ENCODE assay signal across 26 mouse cellular contexts in the genomic region with DNA sequence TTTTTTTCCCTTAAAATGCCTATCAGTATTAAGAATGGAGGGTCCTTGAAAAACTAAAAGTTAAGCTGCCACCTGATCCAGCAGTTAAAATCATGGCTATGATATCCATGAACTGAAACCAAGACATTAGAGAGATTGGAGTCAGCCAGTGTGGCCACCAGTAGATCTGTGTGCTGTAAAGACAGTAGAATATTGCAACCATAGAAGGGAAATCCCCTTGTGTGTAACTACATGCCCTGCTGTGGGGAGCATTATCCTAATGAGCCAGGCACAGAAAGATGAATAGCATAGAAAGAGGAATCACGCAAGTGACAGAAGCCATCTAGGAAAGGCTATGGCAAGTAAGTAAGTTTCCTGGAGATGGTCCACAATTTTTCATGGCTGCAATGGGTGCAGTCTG. TPM values are rescaled to one million over a fixed set of nuclear protein-coding genes. Genes with fewer than 3 reads are reported as not detected.
DNase-seq lines count a peak whose midpoint lies in the region; ATAC-seq and TF ChIP-seq lines count a peak whose summit lies in the region.
"Had no signal": no experiment of that assay in that cellular context is flagged by ENCODE, and none has a peak within 500 bp of the region (broad histone marks: within the 10 kb centered on the region; RNA-seq: fewer than 3 reads in every experiment).

No protein-coding gene starts in this region.

- H3K9ac ChIP-seq in heart, adult 2 months (ENCODE audit: low read depth, low read length) = no peak overlapping the region
- H3K9ac ChIP-seq: embryonic facial prominence, embryonic 13.5 days; embryonic facial prominence, embryonic 15.5 days; forebrain, embryonic 12.5 days had no signal

- peak; percentile 68 for ATAC-seq in CD4-positive, CD25-positive, alpha-beta regulatory T cell, adult 4 months
- peak; percentile 71 for ATAC-seq in activated CD4-positive, CD25-positive, alpha-beta regulatory T cell, adult 4 months
- peak; percentile 43 for ATAC-seq in inflammation-experienced regulatory T-cells, adult 6 months
- ATAC-seq: forebrain, embryonic 14.5 days; forebrain, embryonic 16.5 days; Patski had no signal

- TF ChIP-seq CTCF in heart, adult 2 months (IDR thresholded peaks at IDR 0.05) = no peak

- TF ChIP-seq POLR2A in heart, adult 2 months (IDR thresholded peaks at IDR 0.05; ENCODE audit: insufficient read depth, low read depth, low read length) = no peak

- intact Hi-C loops in heart, adult 2 months (cut with DNase I) = no loop called here

- H3K36me3 ChIP-seq in heart, adult 2 months (ENCODE audit: control insufficient read depth, insufficient read depth, low read length) = peaks cover 3% of the 10 kb centered on the region; the same call in 1 of the 2 replicates
- H3K36me3 ChIP-seq: embryonic facial prominence, embryonic 13.5 days; embryonic facial prominence, embryonic 15.5 days; forebrain, embryonic 10.5 days; forebrain, embryonic 12.5 days; G1E had no signal

- 93% methylated on average over 1 of the region's 1 CpGs for WGBS in heart, adult 2 months

- H3K27ac ChIP-seq in heart, adult 2 months = no peak overlapping the region
- H3K27ac ChIP-seq: embryonic facial prominence, embryonic 13.5 days; embryonic facial prominence, embryonic 15.5 days; forebrain, embryonic 10.5 days; forebrain, embryonic 12.5 days had no signal

- H3K4me1 ChIP-seq in heart, adult 2 months (ENCODE audit: control insufficient read depth, insufficient read depth, low read length) = peaks cover 4% of the 10 kb centered on the region
- H3K4me1 ChIP-seq: forebrain, embryonic 10.5 days; forebrain, embryonic 12.5 days had no signal

- H3K4me3 ChIP-seq in heart, adult 2 months = no peak overlapping the region
- H3K4me3 ChIP-seq: embryonic facial prominence, embryonic 13.5 days; embryonic facial prominence, embryonic 15.5 days; erythroblast, embryonic 14.5 days; forebrain, embryonic 10.5 days; forebrain, embryonic 12.5 days had no signal

- H3K27me3 ChIP-seq in heart, adult 2 months (ENCODE audit: control insufficient read depth, insufficient read depth, low read length) = no peaks in the 10 kb centered on the region
- H3K27me3 ChIP-seq: embryonic facial prominence, embryonic 13.5 days; embryonic facial prominence, embryonic 15.5 days; forebrain, embryonic 12.5 days; Patski had no signal

- no peak for TF ChIP-seq EP300 in heart, adult 2 months (IDR thresholded peaks at IDR 0.05; ENCODE audit: insufficient read depth, low read depth, low read length)

- DNase-seq in CD4-positive, CD25-positive, alpha-beta regulatory T cell, adult 2 months (ENCODE audit: low read depth, low spot score) = peak; percentile 12
- DNase-seq in heart, adult 2 months = no peak
- no peak for DNase-seq in urinary bladder, postnatal 10 days (ENCODE audit: low spot score)
- no peak for DNase-seq in gastrocnemius, postnatal 10 days
- DNase-seq: adrenal gland, adult 2 months; adrenal gland, postnatal 10 days; adrenal gland, postnatal 25 days; cerebellum, adult 11 months; cerebellum, adult 18-20 months; cerebellum, adult 8-10 months; cerebellum, adult 9-11 months; cerebellum, postnatal 14 days; cerebellum, postnatal 36 days; embryo, embryonic 11 days had no signal

- no peaks in the 10 kb centered on the region for H3K79me2 ChIP-seq in heart, adult 2 months (replicated peaks; ENCODE audit: control insufficient read depth, insufficient read depth, low read length)

RNA-seq across cellular contexts. Expression of a gene that starts 24.9 kb away (rescaled TPM):
- polyA plus RNA-seq in CD4-positive, CD25-positive, alpha-beta regulatory T cell, adult 4 months (2017; shearing (Covaris generic)) = 100 to 1,000 TPM in 1 of 2 experiments, 10 to 100 TPM in 1; 90.9 to 104 TPM
- 100 to 1,000 TPM; 121 to 125 TPM for polyA plus RNA-seq in activated CD4-positive, CD25-positive, alpha-beta regulatory T cell, adult 4 months (2017; shearing (Covaris generic))
- polyA plus RNA-seq in inflammation-experienced regulatory T-cells, adult 6 months (2017; shearing (Covaris generic)) = 100 to 1,000 TPM; 108 to 137 (median 120) TPM
- 10 to 100 TPM; 16.2 to 21.9 TPM for total RNA-seq in heart, adult 2 months (2021)
- 3.8 and 7.4 TPM in 2 replicates for polyA plus RNA-seq in heart, adult 2 months (2012; rRNA removed)
- total RNA-seq in gastrocnemius, postnatal 10 days (2021) = 10 to 100 TPM in 1 of 2 experiments, 1 to 10 TPM in 1; 7.3 to 10.5 TPM
- polyA plus RNA-seq: G1E had no signal

Comparison
In these comparisons a context has a peak if more than half of its experiments do, and no peak if none do; other contexts are left out.
1. RNA of a gene that starts 24.9 kb away (polyA plus RNA-seq): 121 to 125 TPM in activated CD4-positive, CD25-positive, alpha-beta regulatory T cell, adult 4 months, 108 to 137 TPM in inflammation-experienced regulatory T-cells, adult 6 months and 90.9 to 104 TPM in CD4-positive, CD25-positive, alpha-beta regulatory T cell, adult 4 months; 3.8 to 7.4 TPM in heart, adult 2 months; every median in the first group is over 10 times any median in the second.
2. Peak in every context shown above with its lines, with median percentiles within 50 percentile points of each other: ATAC-seq.